Mouse (Mus musculus) heart, postnatal 0 days (tissue): ENCODE data around the gene Ctss. TPM values are rescaled to one million over a fixed set of nuclear protein-coding genes. Genes with fewer than 3 reads are reported as not detected.
A peak's percentile ranks its signal among the peaks of the same experiment; 100 is the strongest.

ENCODE experiments used
- ATAC-seq: fragments of 200-750 bp; cut with Nextera tagmentation; 2 replicates; pipeline ENCODE4 v1.8.0; 2017; ENCODE audit warnings: low read depth, moderate number of reproducible peaks, moderate library complexity; ENCODE audit not compliant: insufficient read depth
- DNase-seq: peaks from one replicate; pipeline ENCODE4 v3.0.0-alpha.2; 2016; ENCODE audit warnings: low spot score
- H3K27ac ChIP-seq: fragments of 300-500 bp; sonication (generic); 2 replicates; pipeline ENCODE4 v1.5.1; 2014; ENCODE audit warnings: low read depth, mild to moderate bottlenecking
- H3K27me3 ChIP-seq: fragments of 300-500 bp; sonication (generic); 2 replicates; pipeline ENCODE4 v1.6.1; 2014; ENCODE audit warnings: low read length, mixed read lengths; ENCODE audit not compliant: control insufficient read depth, insufficient read depth
- H3K36me3 ChIP-seq: fragments of 300-500 bp; sonication (generic); replicated peaks from 2 replicates; pipeline ENCODE4 v1.6.1; 2014; ENCODE audit warnings: low read length, mixed read lengths; ENCODE audit not compliant: control insufficient read depth, insufficient read depth
- H3K4me1 ChIP-seq: fragments of 300-500 bp; sonication (generic); 2 replicates; pipeline ENCODE4 v1.6.1; 2014; ENCODE audit warnings: antibody characterized with exemption; ENCODE audit not compliant: control insufficient read depth, insufficient read depth
- H3K4me2 ChIP-seq: fragments of 300-500 bp; sonication (generic); 2 replicates; pipeline ENCODE4 v1.6.1; 2014; ENCODE audit warnings: low read depth, mild to moderate bottlenecking, low read length, moderate library complexity
- H3K4me3 ChIP-seq: fragments of 300-500 bp; sonication (generic); 2 replicates; pipeline ENCODE4 v1.5.1; 2014; ENCODE audit warnings: low read depth, low read length
- H3K9ac ChIP-seq: fragments of 300-500 bp; sonication (generic); replicated peaks from 2 replicates; pipeline ENCODE4 v1.6.1; 2014; ENCODE audit warnings: low read depth, low read length, mixed read lengths
- H3K9me3 ChIP-seq: fragments of 300-500 bp; sonication (generic); replicated peaks from 2 replicates; pipeline ENCODE4 v1.6.1; 2016; ENCODE audit warnings: low read length; ENCODE audit not compliant: control insufficient read depth
- CTCF ChIP-seq: IDR thresholded peaks from 2 replicates; pipeline ENCODE4 v1.5.1; 2016; ENCODE audit warnings: antibody characterized with exemption, control low read depth, low read depth
- EP300 ChIP-seq: IDR thresholded peaks from 2 replicates; pipeline ENCODE4 v1.6.1; 2016; ENCODE audit warnings: antibody characterized with exemption, low read depth
- WGBS: fragments of 180-500 bp; shearing (Covaris S2); extraction: QIAGEN DNeasy Blood & Tissue Kit; methylation state at CpG from one replicate; pipeline ENCODE4 v1.1.7; 2014; 5-methylcytosine and 5-hydroxymethylcytosine counted together
- polyA plus RNA-seq: library from polyadenylated mRNA; unstranded; fragments of >200 nt; fragmentation: Nextera tagmentation; extraction: Ambion mirVana; gene quantifications from 2 replicates; pipeline ENCODE4 v1.2.1, GENCODE M21; 2015
- total RNA-seq: library from RNA; depleted of rRNA; stranded (reverse); fragments of >200 nt; gene quantifications from 2 replicates; pipeline ENCODE4 v1.2.3, GENCODE M21; 2014; ENCODE audit warnings: low replicate concordance

The Ctss gene
- total and polyA plus RNA-seq, 2 experiments from 2014 or later = 6.4 to 17.0 TPM

- Histone ChIP-seq H3K9ac (no peak overlapping the region), H3K4me2 (no peak overlapping the region; the same call in 1 of the 2 replicates), H3K4me3 (no peak overlapping the region), H3K4me1 (peaks cover 11% of the 10 kb centered on the region), H3K27ac (peak overlapping the region; percentile 65), H3K27me3 (no peaks in the 10 kb centered on the region), H3K36me3 (peaks cover 46% of the 10 kb centered on the region), H3K9me3 (no peaks in the 10 kb centered on the region)
- TF ChIP-seq EP300 = no peak
- no peak for TF ChIP-seq CTCF
- 35% methylated on average over 2 of the region's 2 CpGs for WGBS
- peak; percentile 28 for DNase-seq
- ATAC-seq = peak; percentile 73
These were observed 28.4 kb upstream of the Ctss start for GRCm38 (mm10) chr3:95498229-95498628.

DNA sequence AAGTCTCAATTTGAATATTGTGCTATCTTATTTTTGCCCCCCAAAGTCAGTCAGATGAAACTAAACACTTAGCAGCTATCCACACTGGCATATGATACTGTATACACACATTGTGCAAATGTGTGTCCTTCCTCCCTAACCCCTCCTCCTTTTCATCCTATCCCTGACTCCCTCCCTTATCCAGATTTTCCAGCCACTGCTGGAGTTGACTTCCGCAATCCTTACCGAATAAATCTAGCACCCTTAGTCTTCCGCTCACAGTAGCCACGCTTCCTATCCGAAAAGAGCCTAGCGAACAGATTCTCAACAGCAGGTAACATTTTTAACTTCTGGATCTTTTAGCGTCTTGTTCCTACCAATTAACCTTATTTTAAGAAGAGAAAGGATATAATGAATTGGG is 27.6 kb upstream of the Ctss start, which contains the start of gene Ctsk:
TSS of gene Ctsk (plus strand) at position 233 of the 400 bp plus-strand sequence.
- Histone ChIP-seq H3K36me3 (peaks cover 38% of the 10 kb centered on the region), H3K27ac (peak within 1 kb of the TSS; percentile 65)

DNA sequence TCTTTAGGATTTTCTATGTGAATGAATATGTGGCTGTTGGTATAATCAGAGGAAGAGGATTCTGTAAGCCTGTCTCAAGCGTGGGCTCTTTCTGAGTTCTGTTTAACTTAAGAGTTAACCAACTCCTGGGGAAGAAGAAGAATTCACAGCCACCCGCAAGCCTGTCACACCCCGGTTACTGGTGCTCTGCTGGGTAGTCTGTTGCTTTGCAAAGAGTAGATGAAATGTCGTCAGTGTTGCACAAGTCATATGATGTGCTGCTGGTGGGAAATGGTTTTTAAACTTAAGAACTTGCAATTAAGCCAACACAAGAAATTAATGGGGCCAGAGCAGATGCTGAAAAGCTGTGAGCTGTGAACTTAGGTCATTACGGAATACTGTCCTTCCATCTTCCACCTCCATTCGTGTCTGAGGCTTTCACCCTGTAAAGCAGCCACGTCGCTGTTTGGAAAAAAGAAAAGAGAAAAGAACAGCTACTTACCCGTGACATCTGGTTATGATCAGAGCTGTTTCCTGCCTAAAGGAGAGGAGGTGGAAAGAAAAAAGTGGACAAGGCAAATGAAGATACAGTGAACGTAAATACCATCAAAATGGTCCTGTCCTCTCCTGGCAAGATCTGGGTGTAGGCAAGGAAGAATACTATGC is 27.0 kb upstream of the Ctss start:
- ATAC-seq (no peak), DNase-seq (no peak)
- H3K4me3 ChIP-seq = peak overlapping the region; percentile 35
- WGBS = 39% methylated on average over 10 of the region's 10 CpGs
- H3K4me2 ChIP-seq = peak overlapping the region; percentile 40
- H3K9me3 ChIP-seq = no peaks in the 10 kb centered on the region
- H3K27me3 ChIP-seq = no peaks in the 10 kb centered on the region
- TF ChIP-seq EP300 = no peak
- TF ChIP-seq CTCF = no peak
- peak overlapping the region; percentile 65 for H3K27ac ChIP-seq
- peaks cover 11% of the 10 kb centered on the region for H3K4me1 ChIP-seq
- H3K36me3 ChIP-seq = peaks cover 33% of the 10 kb centered on the region
- no peak overlapping the region for H3K9ac ChIP-seq

More for the DNA sequence above, 27.6 kb upstream of the Ctss start, which contains the start of gene Ctsk:
- 56% methylated on average over 7 of the region's 7 CpGs for WGBS
- ATAC-seq (peak; percentile 59; the same call in 1 of the 2 replicates), DNase-seq (peak; percentile 55)
- no peaks in the 10 kb centered on the region for H3K9me3 ChIP-seq
- no peaks in the 10 kb centered on the region for H3K27me3 ChIP-seq
- peak within 1 kb of the TSS; percentile 35 for H3K4me3 ChIP-seq
- peaks cover 11% of the 10 kb centered on the region for H3K4me1 ChIP-seq
- H3K9ac ChIP-seq = no peak within 1 kb of the TSS
- TF ChIP-seq CTCF = no peak
- TF ChIP-seq EP300 = no peak
- H3K4me2 ChIP-seq = peak within 1 kb of the TSS; percentile 40

- WGBS = 70% methylated on average over 2 of the region's 2 CpGs
- no peak for ATAC-seq
- Histone ChIP-seq H3K4me3 (no peak overlapping the region), H3K9ac (no peak overlapping the region), H3K4me1 (peaks cover 11% of the 10 kb centered on the region), H3K27me3 (no peaks in the 10 kb centered on the region), H3K9me3 (no peaks in the 10 kb centered on the region), H3K27ac (no peak overlapping the region), H3K4me2 (no peak overlapping the region), H3K36me3 (peaks cover 10% of the 10 kb centered on the region; the same call in 1 of the 2 replicates)
- TF ChIP-seq EP300 (no peak), CTCF (no peak)
- no peak for DNase-seq
These were observed 24.3 kb upstream of the Ctss start for GRCm38 (mm10) chr3:95502312-95502711.

- Histone ChIP-seq H3K4me2 (no peak overlapping the region), H3K4me3 (no peak overlapping the region), H3K9ac (no peak overlapping the region), H3K36me3 (no peaks in the 10 kb centered on the region), H3K27me3 (no peaks in the 10 kb centered on the region), H3K27ac (no peak overlapping the region), H3K4me1 (no peaks in the 10 kb centered on the region), H3K9me3 (no peaks in the 10 kb centered on the region)
- no peak for TF ChIP-seq EP300
- TF ChIP-seq CTCF = no peak
- DNase-seq (no peak), ATAC-seq (no peak)
- WGBS = 51% methylated on average over 6 of the region's 6 CpGs
These were observed 17.2 kb upstream of the Ctss start for GRCm38 (mm10) chr3:95509348-95509747.
